Mouse (Mus musculus) stomach, embryonic 16.5 days (tissue): Measurements from ENCODE around the gene Mdn1. TPM values are rescaled to one million over a fixed set of nuclear protein-coding genes. Genes with fewer than 3 reads are reported as not detected.
A peak's percentile ranks its signal among the peaks of the same experiment; 100 is the strongest.

Source experiments
- ATAC-seq: fragments of 200-750 bp; cut with Nextera tagmentation; 2 replicates; pipeline ENCODE4 v1.8.0; 2017; ENCODE audit warnings: moderate number of reproducible peaks, moderate TSS enrichment; ENCODE audit not compliant: insufficient read depth, low FRiP score
- H3K27ac ChIP-seq: fragments of 300-500 bp; sonication (generic); 2 replicates; pipeline ENCODE4 v1.5.1; 2014; ENCODE audit warnings: low read length
- H3K27me3 ChIP-seq: fragments of 300-500 bp; sonication (generic); 2 replicates; pipeline ENCODE4 v1.6.1; 2014; ENCODE audit warnings: low read length, control low read depth, mixed read lengths; ENCODE audit not compliant: control insufficient read depth, insufficient read depth
- H3K36me3 ChIP-seq: fragments of 300-500 bp; sonication (generic); 2 replicates; pipeline ENCODE4 v1.6.1; 2014; ENCODE audit warnings: low read length; ENCODE audit not compliant: control insufficient read depth, insufficient read depth
- H3K4me1 ChIP-seq: fragments of 300-500 bp; sonication (generic); 2 replicates; pipeline ENCODE4 v1.6.1; 2014; ENCODE audit warnings: low read length, control low read depth, mixed read lengths; ENCODE audit not compliant: control insufficient read depth, insufficient read depth
- H3K4me2 ChIP-seq: fragments of 300-500 bp; sonication (generic); 2 replicates; pipeline ENCODE4 v1.6.1; 2014; ENCODE audit warnings: low read depth, low read length, mixed read lengths
- H3K4me3 ChIP-seq: fragments of 300-500 bp; sonication (generic); replicated peaks from 2 replicates; pipeline ENCODE4 v1.5.1; 2014; ENCODE audit warnings: mild to moderate bottlenecking, low read length
- H3K9ac ChIP-seq: fragments of 300-500 bp; sonication (generic); 2 replicates; pipeline ENCODE4 v1.6.1; 2014; ENCODE audit warnings: low read length
- H3K9me3 ChIP-seq: fragments of 300-500 bp; sonication (generic); replicated peaks from 2 replicates; pipeline ENCODE4 v1.6.1; 2016; ENCODE audit warnings: low read length, control low read depth; ENCODE audit not compliant: control insufficient read depth
- WGBS: fragments of 180-500 bp; shearing (Covaris S2); extraction: QIAGEN DNeasy Blood & Tissue Kit; methylation state at CpG from one replicate; pipeline ENCODE4 v1.1.7; 2014; 5-methylcytosine and 5-hydroxymethylcytosine counted together
- polyA plus RNA-seq: library from polyadenylated mRNA; unstranded; fragments of >200 nt; fragmentation: Nextera tagmentation; extraction: Ambion mirVana; gene quantifications from 2 replicates; pipeline ENCODE4 v1.2.1, GENCODE M21; 2015

Mdn1 gene
- polyA plus RNA-seq = 8.6 and 11.2 TPM in 2 replicates

DNA sequence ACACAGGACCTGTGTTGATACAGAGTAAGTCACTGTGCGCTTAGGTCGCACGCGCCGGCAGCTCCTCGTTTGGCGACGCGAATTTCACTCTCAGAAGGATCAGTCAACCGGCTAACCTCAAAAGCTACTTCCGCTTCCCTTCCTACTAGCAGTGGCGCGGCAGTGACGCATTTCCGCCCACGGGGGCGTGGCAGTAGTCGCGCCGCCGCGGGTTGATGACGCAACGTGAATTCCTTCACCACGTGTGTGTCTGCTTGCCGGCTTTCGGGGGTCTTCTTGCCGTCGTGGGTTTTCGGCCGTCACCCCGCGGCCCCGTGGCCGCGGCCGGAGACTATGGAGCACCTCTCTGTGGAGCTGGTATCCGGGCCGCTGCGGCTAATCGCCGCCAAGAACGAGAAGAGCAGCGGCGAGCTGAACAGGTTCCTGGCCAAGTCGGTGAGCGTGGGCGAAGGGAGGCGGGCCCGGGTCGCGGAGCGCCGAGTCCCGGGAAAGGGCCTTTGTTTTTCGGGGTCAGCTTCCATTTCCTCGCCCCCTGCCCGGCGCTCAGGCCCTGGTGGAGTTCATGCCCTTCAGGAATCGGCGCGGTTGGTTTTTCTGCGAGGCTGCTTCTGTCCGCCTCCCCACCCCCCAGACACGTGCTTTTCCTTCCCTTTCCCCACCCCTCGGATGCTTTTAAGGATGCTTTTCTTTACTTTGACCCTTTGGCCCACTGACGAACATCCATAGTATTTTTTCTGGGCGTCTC lies at the start of gene Mdn1:
TSS of gene Mdn1 (plus strand) at position 202 of the 745 bp plus-strand sequence.
- peak; percentile 90; the same call in 1 of the 2 replicates for ATAC-seq
- H3K4me1 ChIP-seq = peaks cover 6% of the 10 kb centered on the region; the same call in 1 of the 2 replicates
- H3K9ac ChIP-seq = peak within 1 kb of the TSS; percentile 76
- H3K4me3 ChIP-seq = peak within 1 kb of the TSS; percentile 80
- H3K4me2 ChIP-seq = peak within 1 kb of the TSS; percentile 55
- H3K36me3 ChIP-seq = no peaks in the 10 kb centered on the region
- under 1% methylated on average over 68 of the region's 68 CpGs for WGBS
- H3K27ac ChIP-seq = peak within 1 kb of the TSS; percentile 38; the same call in 1 of the 2 replicates
- no peaks in the 10 kb centered on the region for H3K27me3 ChIP-seq
- no peaks in the 10 kb centered on the region for H3K9me3 ChIP-seq

DNA sequence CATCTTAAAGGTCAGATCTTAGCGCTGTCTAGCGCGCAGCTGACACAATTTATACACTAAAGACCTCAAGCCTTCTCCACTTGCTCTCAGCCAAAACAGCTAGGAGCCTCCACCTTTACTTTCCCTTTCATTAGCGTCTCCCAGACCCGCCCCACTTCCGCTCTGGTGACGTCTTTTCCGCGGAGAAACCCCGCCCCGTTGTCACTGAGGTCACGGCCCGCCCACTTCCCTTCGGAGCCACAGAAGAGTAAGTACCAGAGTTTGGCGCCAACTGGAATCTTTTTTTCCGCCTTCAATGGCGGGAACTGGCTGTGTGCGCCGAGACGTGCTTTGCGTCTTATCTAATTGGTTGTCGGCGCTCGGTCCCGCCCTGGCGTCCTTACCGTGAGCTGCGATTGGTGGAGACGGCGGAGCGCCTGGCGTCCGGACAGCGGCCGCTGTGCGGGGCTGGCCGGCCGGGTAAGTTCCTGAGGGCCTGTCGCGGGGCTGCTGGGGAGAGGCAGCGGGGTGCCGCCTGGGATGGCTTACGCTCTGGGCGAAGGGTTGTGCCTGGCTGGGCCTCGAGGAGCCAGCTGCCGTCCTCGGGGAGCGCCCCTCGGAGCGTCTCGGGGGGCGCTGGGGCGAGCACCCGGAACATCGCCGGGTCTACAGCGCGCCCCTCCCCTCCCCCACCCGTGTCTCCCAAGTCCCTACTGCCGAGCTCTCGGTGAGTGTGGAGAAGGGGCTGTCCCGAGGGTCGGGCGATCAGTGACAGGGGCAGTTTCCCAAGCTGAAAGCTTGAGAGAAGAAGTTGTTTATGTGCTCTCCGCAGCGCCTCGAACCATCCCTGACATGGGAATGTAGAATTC lies 41.7 kb upstream of the Mdn1 start, which contains the start of gene Casp8ap2:
TSS of gene Casp8ap2 (plus strand) at position 418 of the 848 bp plus-strand sequence.
- Histone ChIP-seq H3K4me2 (peak within 1 kb of the TSS; percentile 62), H3K9me3 (no peaks in the 10 kb centered on the region), H3K36me3 (no peaks in the 10 kb centered on the region), H3K27me3 (no peaks in the 10 kb centered on the region), H3K4me3 (peak within 1 kb of the TSS; percentile 79), H3K4me1 (peaks cover 6% of the 10 kb centered on the region; the same call in 1 of the 2 replicates), H3K9ac (peak within 1 kb of the TSS; percentile 87), H3K27ac (peak within 1 kb of the TSS; percentile 87)
- ATAC-seq = peak; percentile 99
- 0% methylated on average over 66 of the region's 67 CpGs for WGBS

DNA sequence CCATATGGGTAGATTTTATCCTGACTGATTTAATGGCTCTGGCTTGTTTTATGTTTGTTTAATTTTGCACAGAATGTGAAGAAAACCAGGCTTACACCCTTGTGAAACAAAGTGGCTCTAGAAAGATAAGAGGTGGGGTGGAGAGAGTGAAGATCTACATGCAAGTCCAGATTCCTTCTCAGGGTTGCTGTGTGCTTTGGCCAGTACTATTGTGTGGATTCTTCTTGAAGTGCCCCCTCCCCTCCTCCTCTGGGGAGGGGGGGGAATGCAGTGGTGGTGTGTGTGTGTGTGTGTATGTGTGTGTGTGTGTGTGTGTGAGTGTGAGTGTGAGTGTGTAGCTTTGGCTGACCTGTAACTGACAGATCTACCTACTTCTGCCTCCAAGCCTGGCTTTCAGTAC lies 35.3 kb upstream of the Mdn1 start:
- H3K4me1 ChIP-seq = peaks cover 6% of the 10 kb centered on the region; the same call in 1 of the 2 replicates

DNA sequence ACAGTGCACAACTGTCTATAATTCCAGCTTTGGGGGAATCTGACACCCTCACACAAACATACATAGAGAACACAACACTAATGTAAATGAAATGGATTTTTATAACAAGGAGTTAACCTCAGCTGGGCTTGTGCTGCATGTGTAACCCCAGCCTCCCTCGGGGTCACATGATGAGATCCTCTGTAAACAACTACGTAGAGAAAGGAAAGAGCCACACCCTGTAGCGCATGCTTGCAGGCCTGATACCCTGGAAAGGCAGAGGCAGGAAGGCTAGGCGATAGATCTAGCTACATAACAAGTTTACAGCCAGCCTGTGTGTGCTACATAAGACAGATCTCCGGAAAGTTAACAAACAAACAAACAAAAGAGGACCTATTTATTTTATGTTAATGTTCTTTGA lies 5.2 kb upstream of the Mdn1 start:
- H3K27ac ChIP-seq = no peak overlapping the region
- H3K4me2 ChIP-seq = no peak overlapping the region
- no peak overlapping the region for H3K4me3 ChIP-seq
- 0 out of 2 replicates have a peak, but pooled peaks cover 7% of the 10 kb centered on the region for H3K36me3 ChIP-seq
- no peaks in the 10 kb centered on the region for H3K4me1 ChIP-seq
- no peaks in the 10 kb centered on the region for H3K27me3 ChIP-seq
- no peak overlapping the region for H3K9ac ChIP-seq
- WGBS = 61% methylated on average over 5 of the region's 5 CpGs
- no peak for ATAC-seq
- no peaks in the 10 kb centered on the region for H3K9me3 ChIP-seq

More for the DNA sequence above, 35.3 kb upstream of the Mdn1 start:
- Histone ChIP-seq H3K27me3 (no peaks in the 10 kb centered on the region), H3K36me3 (no peaks in the 10 kb centered on the region), H3K9me3 (no peaks in the 10 kb centered on the region), H3K9ac (no peak overlapping the region), H3K27ac (no peak overlapping the region), H3K4me2 (no peak overlapping the region), H3K4me3 (no peak overlapping the region)
- ATAC-seq = no peak

DNA sequence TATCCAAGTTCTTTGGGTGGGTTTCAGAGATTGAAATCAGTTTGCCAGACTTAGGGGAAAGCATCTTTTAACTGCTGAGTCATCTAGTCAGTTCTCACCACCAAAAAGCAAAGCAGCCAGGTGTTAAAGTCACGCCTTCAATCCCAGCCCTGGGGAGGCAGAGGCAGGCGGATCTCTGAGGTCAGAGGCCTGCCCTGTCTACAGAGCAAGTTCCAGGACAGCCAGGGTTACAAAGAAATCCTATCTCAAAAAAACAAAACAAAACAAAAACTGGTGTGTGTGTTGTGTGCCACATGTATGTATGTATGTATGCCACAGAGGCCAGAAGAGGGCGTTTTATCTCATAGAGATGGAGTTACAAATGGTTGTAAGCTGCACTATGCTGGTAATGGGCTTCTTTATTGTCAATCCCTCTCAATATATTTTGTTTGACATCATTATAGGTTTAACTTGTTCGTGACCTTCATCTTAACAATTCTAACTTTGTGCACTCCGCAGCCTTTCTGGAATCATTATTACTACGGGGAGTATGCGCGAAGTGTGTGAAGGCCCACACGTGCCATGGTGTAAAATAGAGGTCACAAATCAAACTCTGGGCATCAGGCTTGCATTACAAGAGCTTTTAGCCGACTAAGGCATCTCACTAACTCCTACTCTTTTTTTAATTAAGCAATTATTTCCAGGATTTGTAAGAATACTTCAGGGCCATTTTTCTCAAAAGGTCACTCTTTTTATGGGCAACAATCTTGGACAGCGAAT lies 594 bp upstream of the Mdn1 start:
- H3K9me3 ChIP-seq = no peaks in the 10 kb centered on the region
- ATAC-seq = peak; percentile 34; the same call in 1 of the 2 replicates
- peaks cover 6% of the 10 kb centered on the region; the same call in 1 of the 2 replicates for H3K4me1 ChIP-seq
- peak overlapping the region; percentile 38; the same call in 1 of the 2 replicates for H3K27ac ChIP-seq
- H3K9ac ChIP-seq = peak overlapping the region; percentile 76
- peak overlapping the region; percentile 55 for H3K4me2 ChIP-seq
- no peaks in the 10 kb centered on the region for H3K27me3 ChIP-seq
- 54% methylated on average over 11 of the region's 11 CpGs for WGBS
- no peaks in the 10 kb centered on the region for H3K36me3 ChIP-seq
- H3K4me3 ChIP-seq = peak overlapping the region; percentile 80

DNA sequence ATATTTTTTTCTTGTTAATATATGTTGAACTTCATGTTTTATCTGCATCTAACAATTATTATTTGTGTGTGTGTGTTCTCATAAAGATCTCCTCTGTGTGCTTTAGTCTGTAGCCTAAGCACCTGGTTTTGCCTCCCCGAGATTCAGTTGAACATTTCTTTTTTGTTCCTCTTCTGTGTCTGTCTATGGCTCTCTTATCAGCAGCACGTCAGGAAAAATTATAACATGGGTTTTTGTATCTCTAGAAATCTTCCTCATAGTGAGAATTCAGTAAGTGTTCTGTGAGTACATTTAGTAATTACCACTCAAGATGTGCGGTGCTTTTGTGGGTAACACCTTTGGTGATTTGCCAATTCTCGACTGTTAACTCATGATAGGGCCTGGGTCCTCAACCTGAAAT lies 8.9 kb downstream of the Mdn1 start:
- Histone ChIP-seq H3K4me1 (no peaks in the 10 kb centered on the region), H3K4me3 (no peak overlapping the region), H3K9me3 (no peaks in the 10 kb centered on the region), H3K4me2 (no peak overlapping the region), H3K36me3 (peaks cover 17% of the 10 kb centered on the region; the same call in 1 of the 2 replicates), H3K27me3 (no peaks in the 10 kb centered on the region), H3K27ac (no peak overlapping the region), H3K9ac (no peak overlapping the region)
- ATAC-seq = no peak
- 89% methylated on average over 4 of the region's 4 CpGs for WGBS

DNA sequence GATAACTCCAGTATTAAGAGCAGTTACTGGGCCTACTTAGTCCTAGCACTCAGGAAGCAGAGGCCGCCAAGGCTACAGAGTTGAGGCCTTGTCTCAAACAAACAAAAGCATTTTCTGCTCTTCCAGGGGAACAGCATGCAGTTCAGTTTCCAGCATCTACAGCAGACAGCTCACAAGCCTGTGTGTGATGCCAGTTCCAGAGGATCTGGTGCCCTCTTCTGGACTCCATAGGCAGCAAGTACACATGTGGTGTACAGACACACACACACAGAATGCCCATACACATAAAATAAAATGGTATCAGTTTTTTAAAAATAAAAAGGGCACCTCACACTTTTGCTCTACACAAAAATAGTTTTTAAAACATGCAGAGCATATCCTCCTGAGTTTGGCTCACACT lies 11.4 kb downstream of the Mdn1 start:
- WGBS = 74% methylated on average over 1 of the region's 1 CpGs
- no peak for ATAC-seq
- H3K4me2 ChIP-seq = no peak overlapping the region
- H3K27me3 ChIP-seq = no peaks in the 10 kb centered on the region
- H3K9ac ChIP-seq = no peak overlapping the region
- no peaks in the 10 kb centered on the region for H3K4me1 ChIP-seq
- no peaks in the 10 kb centered on the region for H3K9me3 ChIP-seq
- no peak overlapping the region for H3K4me3 ChIP-seq
- H3K27ac ChIP-seq = no peak overlapping the region
- peaks cover 15% of the 10 kb centered on the region; the same call in 1 of the 2 replicates for H3K36me3 ChIP-seq

DNA sequence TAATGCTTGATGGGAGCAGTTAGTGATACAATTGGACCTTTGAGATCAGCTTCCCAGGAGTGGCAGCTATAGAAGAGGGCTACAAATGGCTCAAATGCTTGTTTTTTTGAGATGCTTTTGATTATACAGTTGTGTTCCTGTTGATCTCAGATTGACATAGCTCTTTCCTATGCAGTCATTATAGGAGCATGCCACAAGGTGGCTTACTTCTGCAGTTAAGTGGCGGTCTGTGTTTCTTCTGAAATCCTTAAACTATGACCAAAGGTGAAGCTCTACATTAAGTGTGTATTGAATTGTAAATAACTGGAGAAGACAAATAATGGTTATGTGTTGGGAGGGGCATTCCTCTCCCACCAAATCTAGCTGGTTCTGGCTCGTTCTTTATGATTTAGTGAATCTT lies 12.9 kb downstream of the Mdn1 start:
- peaks cover 17% of the 10 kb centered on the region; the same call in 1 of the 2 replicates for H3K36me3 ChIP-seq

More for the DNA sequence above, 12.9 kb downstream of the Mdn1 start:
- 75% methylated on average over 2 of the region's 2 CpGs for WGBS
- Histone ChIP-seq H3K27ac (no peak overlapping the region), H3K4me3 (no peak overlapping the region), H3K4me1 (no peaks in the 10 kb centered on the region), H3K9ac (no peak overlapping the region), H3K4me2 (no peak overlapping the region), H3K9me3 (no peaks in the 10 kb centered on the region), H3K27me3 (no peaks in the 10 kb centered on the region)
- ATAC-seq = no peak
